In the genomic region with DNA sequence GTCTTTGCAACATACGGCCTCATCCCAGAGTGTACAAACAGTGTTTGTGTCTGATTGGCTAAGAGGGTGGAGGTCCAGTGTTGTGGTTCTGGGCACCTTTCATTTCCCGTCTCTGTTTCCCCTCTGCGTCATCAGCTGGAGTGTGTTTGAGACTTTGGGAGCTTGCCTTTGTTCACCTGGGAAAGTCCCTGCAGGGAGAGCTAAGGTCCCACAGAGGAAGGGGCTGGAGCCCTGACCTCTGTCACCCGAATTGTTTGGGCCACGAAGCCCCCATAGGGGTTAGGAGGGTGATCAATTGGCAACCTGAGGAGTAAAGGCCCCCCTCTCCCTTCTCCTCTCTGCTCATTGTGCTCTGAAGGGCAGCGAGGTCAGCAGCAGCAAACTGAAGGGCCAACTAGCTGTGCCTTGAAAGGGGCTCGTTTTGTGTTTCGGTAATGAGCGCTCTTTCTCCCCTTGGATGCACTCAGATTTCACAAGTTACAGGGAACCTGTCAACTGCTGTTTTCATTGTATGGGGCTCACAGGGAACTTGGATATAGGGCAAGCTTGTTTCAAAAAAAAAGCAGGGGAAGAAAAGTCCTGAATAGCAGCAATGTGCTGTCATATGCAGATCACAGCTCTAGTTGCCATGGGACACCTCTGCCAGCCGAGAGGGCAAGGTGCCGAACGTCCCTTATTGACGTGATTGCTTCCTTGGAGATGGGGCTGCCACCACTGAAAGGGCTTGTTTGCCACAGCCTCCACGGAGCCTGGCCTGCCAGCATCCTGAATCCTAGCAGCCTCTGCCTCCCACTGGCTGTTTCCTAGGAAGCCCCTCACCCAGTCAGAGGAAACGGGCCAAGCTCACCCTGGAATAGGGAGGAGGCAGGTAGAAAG, we compare ENCODE assay signal across 9 mouse cellular contexts.
DNase-seq lines count a peak whose midpoint lies in the region; ATAC-seq lines count a peak whose summit lies in the region.
"Had no signal": no experiment of that assay in that cellular context is flagged by ENCODE, and none has a peak within 500 bp of the region (broad histone marks: within the 10 kb centered on the region; RNA-seq: fewer than 3 reads in every experiment).

No protein-coding gene starts in this region.

- no peak overlapping the region for H3K4me2 ChIP-seq in neural tube, embryonic 14.5 days (ENCODE audit: low read depth, low read length)
- H3K4me2 ChIP-seq: liver, embryonic 15.5 days had no signal

- no peak overlapping the region for H3K4me3 ChIP-seq in limb, embryonic 10.5 days
- H3K4me3 ChIP-seq in neural tube, embryonic 14.5 days (ENCODE audit: low read depth, low read length) = no peak overlapping the region
- H3K4me3 ChIP-seq: liver, embryonic 15.5 days had no signal

- no peaks in the 10 kb centered on the region for H3K9me3 ChIP-seq in limb, embryonic 10.5 days (replicated peaks)
- no peaks in the 10 kb centered on the region for H3K9me3 ChIP-seq in neural tube, embryonic 14.5 days (ENCODE audit: control insufficient read depth, low read length)
- H3K9me3 ChIP-seq: liver, embryonic 15.5 days had no signal

- whole genome bisulfite sequencing in limb, embryonic 10.5 days = 36% methylated on average over 15 of the region's 15 CpGs
- WGBS in neural tube, embryonic 14.5 days = 10% methylated on average over 15 of the region's 15 CpGs

- ATAC-seq in neural tube, embryonic 14.5 days (ENCODE audit: low read depth) = peak; percentile 88

- H3K36me3 ChIP-seq in limb, embryonic 10.5 days = no peaks in the 10 kb centered on the region
- no peaks in the 10 kb centered on the region for H3K36me3 ChIP-seq in neural tube, embryonic 14.5 days (ENCODE audit: control insufficient read depth, insufficient read depth, low read length)
- H3K36me3 ChIP-seq: liver, embryonic 15.5 days had no signal

- H3K4me1 ChIP-seq in limb, embryonic 10.5 days = peaks cover 34% of the 10 kb centered on the region
- H3K4me1 ChIP-seq in neural tube, embryonic 14.5 days (ENCODE audit: control insufficient read depth, insufficient read depth, low read length) = peaks cover 4% of the 10 kb centered on the region; the same call in 1 of the 2 replicates

- H3K9ac ChIP-seq in neural tube, embryonic 14.5 days (replicated peaks; ENCODE audit: low read depth, low read length) = no peak overlapping the region
- H3K9ac ChIP-seq: liver, embryonic 15.5 days had no signal

- no peaks in the 10 kb centered on the region for H3K27me3 ChIP-seq in limb, embryonic 10.5 days (ENCODE audit: low read depth, poor library complexity, severe bottlenecking)
- no peaks in the 10 kb centered on the region for H3K27me3 ChIP-seq in neural tube, embryonic 14.5 days (ENCODE audit: control insufficient read depth, insufficient read depth, low read length)
- H3K27me3 ChIP-seq: liver, embryonic 15.5 days had no signal

- peak; percentile 76 to 82 for DNase-seq in lung, adult 18-20 months
- no peak for DNase-seq in lung, postnatal 10 days
- peak; percentile 52 to 58 for DNase-seq in frontal cortex, postnatal 10 days (ENCODE audit: low spot score in 2 of 2)
- no peak for DNase-seq in limb, embryonic 10.5 days (ENCODE audit: low spot score)
- DNase-seq in kidney, adult 18-20 months = no peak
- DNase-seq in thymus, postnatal 0 days (ENCODE audit: low spot score) = no peak
- DNase-seq in thymus, postnatal 14 days = no peak

- peak overlapping the region; percentile 84 for H3K27ac ChIP-seq in limb, embryonic 10.5 days
- peak overlapping the region; percentile 17; the same call in 1 of the 2 replicates for H3K27ac ChIP-seq in neural tube, embryonic 14.5 days (ENCODE audit: low read depth, low read length)
- H3K27ac ChIP-seq: liver, embryonic 15.5 days had no signal

Comparison
In these comparisons a context has a peak if more than half of its experiments do, and no peak if none do; other contexts are left out.
1. DNase-seq: peak in lung, adult 18-20 months (2 of 2) and frontal cortex, postnatal 10 days (2 of 2); none in lung, postnatal 10 days (single experiment), limb, embryonic 10.5 days (single experiment), kidney, adult 18-20 months (single experiment), thymus, postnatal 0 days (single experiment) and thymus, postnatal 14 days (single experiment).